Mouse (Mus musculus) kidney, postnatal 10 days (tissue): ENCODE data around the gene Mageh1.
"Not testable (repeated sequence)": the region's sequence is repeated elsewhere in the genome, so short reads cannot be mapped to it uniquely, and the experiment has no call there.

Experiments used
- DNase-seq: peaks from one replicate; pipeline ENCODE4 v3.0.0; 2021; ENCODE audit warnings: mixed read lengths

Gene Mageh1

DNA sequence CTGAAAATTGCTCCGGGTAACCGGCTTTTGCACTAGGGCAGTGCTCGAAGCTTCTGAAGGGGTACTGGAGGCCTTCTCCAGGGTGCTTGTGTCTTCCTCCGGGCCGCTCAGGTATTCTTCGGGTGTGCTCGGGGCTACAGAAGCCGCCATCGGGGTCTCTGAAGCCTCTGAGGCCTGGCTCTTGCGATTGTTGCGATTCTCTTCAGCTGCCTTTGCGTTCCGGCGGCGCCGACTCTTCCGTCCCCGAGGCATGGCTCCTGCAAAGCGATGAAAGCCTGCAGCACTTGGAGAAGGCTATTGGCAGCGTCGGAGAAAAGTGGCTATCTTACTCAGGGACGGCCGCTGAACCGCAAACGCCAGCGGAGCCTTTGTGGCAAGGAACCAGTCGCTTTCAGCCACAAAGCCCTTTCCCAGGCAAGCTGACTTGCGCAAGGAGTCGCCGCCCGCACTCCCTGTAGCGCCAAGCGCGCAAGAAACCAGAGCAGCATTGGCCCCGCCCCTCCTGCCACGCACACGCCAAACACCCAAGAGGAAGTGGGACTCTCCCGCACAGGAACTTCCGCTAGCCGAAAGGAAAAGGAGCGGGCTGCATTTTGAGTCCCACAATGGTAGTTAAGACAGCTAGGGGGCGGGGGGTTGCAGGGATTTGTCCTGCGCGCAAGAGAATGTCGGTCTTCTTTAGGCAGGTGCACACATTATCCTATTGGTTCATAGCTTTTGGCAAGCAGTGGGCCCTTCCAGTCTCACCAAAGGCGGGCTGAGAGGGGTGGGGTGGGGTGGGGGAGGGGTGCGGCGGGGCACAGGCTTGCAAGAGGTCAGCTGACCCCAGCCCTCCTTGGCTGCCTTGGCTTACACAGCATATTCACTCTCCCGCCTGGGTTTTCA, at the start of gene Mageh1:
TSS of gene Mageh1 (minus strand) at position 489 of the 885 bp plus-strand sequence.
- peak; percentile 87 for DNase-seq

- DNase-seq, result not testable (repeated sequence)
Observed at GRCm38 (mm10) chrX:153037972-153038744, 783 bp upstream of the Mageh1 start.

DNA sequence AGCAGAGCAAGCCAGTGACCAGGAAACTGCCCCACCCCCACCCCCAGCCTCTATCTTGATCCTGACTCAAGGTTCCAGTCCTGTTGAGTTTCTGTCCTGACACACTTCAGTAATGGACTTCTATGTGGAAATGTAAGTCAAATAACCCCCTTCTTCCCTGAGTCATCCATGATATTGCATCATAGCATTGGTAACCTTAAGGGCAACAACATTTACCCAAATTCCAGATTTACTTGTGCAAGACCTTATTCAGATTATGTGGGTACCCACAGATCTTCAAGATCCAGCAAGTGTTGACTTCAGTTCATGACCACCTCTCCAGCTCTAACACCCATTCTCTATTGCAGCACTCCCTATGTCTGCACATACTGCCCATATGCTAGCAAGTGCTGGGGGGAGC, 5.8 kb downstream of the Mageh1 start:
- DNase-seq, result not testable (repeated sequence)

DNA sequence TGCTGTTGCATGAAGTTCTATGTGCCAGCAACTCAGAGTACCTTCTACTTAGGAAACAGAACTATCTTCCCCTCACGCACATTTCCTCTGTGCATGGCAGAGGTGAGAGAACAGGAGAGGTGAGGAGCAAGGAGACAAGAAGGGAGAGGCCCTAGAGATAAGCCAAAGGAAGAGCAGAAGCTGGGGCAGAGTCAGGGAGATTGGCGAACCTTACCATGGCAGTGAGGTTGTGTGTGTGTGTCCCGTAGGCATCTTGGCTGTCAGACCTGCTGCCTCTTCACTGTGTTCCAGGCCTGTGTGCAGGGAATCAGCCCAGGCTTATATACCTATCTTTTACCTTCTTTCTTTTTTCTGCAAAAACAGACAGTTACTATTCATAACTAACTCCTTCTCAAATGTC, 11.7 kb downstream of the Mageh1 start:
- DNase-seq, result not testable (repeated sequence)

DNA sequence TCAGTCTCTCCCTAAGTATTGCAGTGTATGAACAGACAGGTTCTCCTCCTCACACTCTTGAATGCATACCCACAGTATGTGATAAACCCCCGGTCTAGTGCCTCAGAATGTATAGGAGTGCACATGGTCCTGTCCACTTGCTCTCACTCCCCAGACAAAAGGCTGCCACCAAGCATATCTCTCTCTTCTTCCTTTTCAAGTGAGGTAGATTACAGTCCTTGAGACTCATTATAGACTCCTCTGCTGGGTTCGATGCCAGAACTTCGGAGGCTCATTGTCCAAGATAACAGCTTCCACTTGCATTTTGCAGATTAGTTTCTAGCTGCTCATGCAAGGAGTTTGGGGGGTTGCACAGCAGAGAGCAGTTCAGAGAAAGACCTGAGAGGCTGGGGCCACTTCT, 12.1 kb downstream of the Mageh1 start:
- not testable (repeated sequence) for DNase-seq

GRCm38 (mm10) chrX:153007685-153008047, 29.7 kb downstream of the Mageh1 start:
- no peak for DNase-seq

DNA sequence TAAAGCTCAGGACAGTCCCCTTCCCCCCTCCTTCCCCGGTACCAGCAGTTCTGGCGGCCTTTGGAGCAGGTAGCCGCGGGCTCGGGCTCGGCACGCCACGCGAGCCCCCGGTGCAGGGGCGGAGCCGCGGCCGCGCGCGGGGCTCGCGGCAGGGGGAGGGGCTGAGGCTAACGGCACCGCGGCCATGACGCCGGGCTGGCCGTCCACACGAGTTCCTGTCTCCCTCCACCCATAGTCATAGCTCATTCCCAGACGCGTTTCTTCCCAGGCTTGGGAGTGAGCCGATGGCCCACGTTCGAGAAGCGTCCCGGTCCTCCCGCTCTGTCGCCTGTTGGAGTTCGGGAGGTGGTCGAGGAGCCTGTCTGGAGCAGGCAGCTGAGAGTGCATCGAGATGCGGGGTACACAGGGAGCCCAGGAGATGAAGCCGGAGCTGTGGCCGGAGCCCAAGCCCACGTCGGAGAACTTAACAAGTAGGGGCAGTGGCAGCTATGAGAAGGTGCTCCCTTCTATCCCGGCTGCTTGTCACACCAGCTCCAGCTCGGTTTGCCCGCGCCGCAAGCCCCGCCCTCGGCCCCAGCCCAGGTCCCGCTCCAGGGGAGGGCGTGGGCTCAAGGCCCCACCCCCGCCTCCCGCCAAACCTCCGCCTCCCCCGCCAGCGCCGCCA, 30.2 kb downstream of the Mageh1 start:
- DNase-seq, result peak; percentile 72

- peak; percentile 43 for DNase-seq
Observed at GRCm38 (mm10) chrX:153006387-153006841, 31.0 kb downstream of the Mageh1 start, which contains the start of gene Usp51. Gene Usp51, plus strand, starts transcription at chrX:153006469.

DNA sequence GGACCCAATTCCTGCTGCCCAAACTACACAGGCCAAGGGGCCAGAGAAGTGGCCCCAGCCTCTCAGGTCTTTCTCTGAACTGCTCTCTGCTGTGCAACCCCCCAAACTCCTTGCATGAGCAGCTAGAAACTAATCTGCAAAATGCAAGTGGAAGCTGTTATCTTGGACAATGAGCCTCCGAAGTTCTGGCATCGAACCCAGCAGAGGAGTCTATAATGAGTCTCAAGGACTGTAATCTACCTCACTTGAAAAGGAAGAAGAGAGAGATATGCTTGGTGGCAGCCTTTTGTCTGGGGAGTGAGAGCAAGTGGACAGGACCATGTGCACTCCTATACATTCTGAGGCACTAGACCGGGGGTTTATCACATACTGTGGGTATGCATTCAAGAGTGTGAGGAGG, 41.3 kb downstream of the Mageh1 start:
- DNase-seq, result not testable (repeated sequence)

DNA sequence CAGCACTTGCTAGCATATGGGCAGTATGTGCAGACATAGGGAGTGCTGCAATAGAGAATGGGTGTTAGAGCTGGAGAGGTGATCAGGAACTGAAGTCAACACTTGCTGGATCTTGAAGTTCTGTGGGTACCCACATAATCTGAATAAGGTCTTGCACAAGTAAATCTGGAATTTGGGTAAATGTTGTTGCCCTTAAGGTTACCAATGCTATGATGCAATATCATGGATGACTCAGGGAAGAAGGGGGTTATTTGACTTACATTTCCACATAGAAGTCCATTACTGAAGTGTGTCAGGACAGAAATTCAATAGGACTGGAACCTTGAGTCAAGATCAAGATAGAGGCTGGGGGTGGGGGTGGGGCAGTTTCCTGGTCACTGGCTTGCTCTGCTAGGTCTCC, 47.5 kb downstream of the Mageh1 start:
- DNase-seq, result not testable (repeated sequence)
